Mouse (Mus musculus): ENCODE measurements around the gene Arid4b.

- TF ChIP-seq ZNF384 (IDR thresholded peaks at IDR 0.05; ENCODE audit: low read depth, low read length) (no peak), CHD2 (IDR thresholded peaks at IDR 0.05; ENCODE audit: low read depth, low read length) (no peak)
These were observed 48.5 kb upstream of the Arid4b start for GRCm38 (mm10) chr13:14014540-14014939.

Measured in ES-E14 (cell line).